Mouse (Mus musculus) ES-Bruce4 (cell line): Measurements from ENCODE around the gene Prss30. TPM values are rescaled to one million over a fixed set of nuclear protein-coding genes. Genes with fewer than 3 reads are reported as not detected.

Experiments
- H3K27ac ChIP-seq: 2 replicates; pipeline ENCODE4 v1.5.1; 2012; ENCODE audit warnings: low read length, inconsistent platforms; ENCODE audit not compliant: insufficient read depth
- H3K27me3 ChIP-seq: 2 replicates; pipeline ENCODE4 v1.6.1; 2012; ENCODE audit warnings: mild to moderate bottlenecking, low read length, inconsistent platforms; ENCODE audit not compliant: control insufficient read depth, poor library complexity, insufficient read depth, severe bottlenecking
- H3K36me3 ChIP-seq: 2 replicates; pipeline ENCODE4 v1.6.1; 2012; ENCODE audit warnings: inconsistent platforms, mild to moderate bottlenecking, low read length, moderate library complexity; ENCODE audit not compliant: control insufficient read depth, poor library complexity, insufficient read depth, severe bottlenecking
- H3K4me1 ChIP-seq: one replicate; pipeline ENCODE4 v1.8.1; 2011; ENCODE audit warnings: low read length; ENCODE audit not compliant: control insufficient read depth, insufficient read depth
- H3K4me3 ChIP-seq: 2 replicates; pipeline ENCODE4 v1.5.1; 2011; ENCODE audit warnings: low read depth, mild to moderate bottlenecking, low read length
- H3K9ac ChIP-seq: 2 replicates; pipeline ENCODE4 v1.6.1; 2012; ENCODE audit warnings: low read depth, mild to moderate bottlenecking, inconsistent platforms; ENCODE audit not compliant: poor library complexity, severe bottlenecking
- H3K9me3 ChIP-seq: replicated peaks from 2 replicates; pipeline ENCODE4 v1.6.1; 2012; ENCODE audit warnings: mild to moderate bottlenecking, low read length, inconsistent platforms; ENCODE audit not compliant: control insufficient read depth, poor library complexity, insufficient read depth, severe bottlenecking
- CTCF ChIP-seq: IDR thresholded peaks from one replicate; pipeline ENCODE4 v1.8.1; 2011; ENCODE audit warnings: low read depth, low read length
- EP300 ChIP-seq: IDR thresholded peaks from 2 replicates; pipeline ENCODE4 v1.6.1; 2011; ENCODE audit warnings: low read depth, low read length; ENCODE audit not compliant: insufficient read depth
- POLR2A ChIP-seq: IDR thresholded peaks from one replicate; pipeline ENCODE4 v1.8.1; 2011; ENCODE audit warnings: low read length; ENCODE audit not compliant: insufficient read depth
- polyA plus RNA-seq: library from polyadenylated mRNA; stranded (reverse); fragments of >200 nt; gene quantifications from 2 replicates; pipeline ENCODE4 v1.2.4, GENCODE M21; 2011; ENCODE audit warnings: low read depth; ENCODE audit not compliant: missing spikeins, insufficient read depth, insufficient read length

The Prss30 gene
- polyA plus RNA-seq, 1 experiment: not detected

GRCm38 (mm10) chr17:23979471-23979870, 895 bp downstream of the Prss30 start:
- Histone ChIP-seq H3K36me3 (no peaks in the 10 kb centered on the region), H3K9ac (no peak overlapping the region), H3K4me1 (no peaks in the 10 kb centered on the region), H3K4me3 (no peak overlapping the region), H3K27ac (no peak overlapping the region), H3K27me3 (no peaks in the 10 kb centered on the region), H3K9me3 (no peaks in the 10 kb centered on the region)
- TF ChIP-seq CTCF (no peak), POLR2A (no peak), EP300 (no peak)

- Histone ChIP-seq H3K27me3 (no peaks in the 10 kb centered on the region), H3K36me3 (no peaks in the 10 kb centered on the region), H3K4me1 (no peaks in the 10 kb centered on the region), H3K4me3 (no peak overlapping the region), H3K27ac (no peak overlapping the region), H3K9me3 (no peaks in the 10 kb centered on the region), H3K9ac (no peak overlapping the region)
- TF ChIP-seq CTCF: no peak
- TF ChIP-seq POLR2A: no peak
- no peak for TF ChIP-seq EP300
Measured at GRCm38 (mm10) chr17:23976665-23977064, 3.7 kb downstream of the Prss30 start.

- H3K9me3 ChIP-seq: no peaks in the 10 kb centered on the region
- TF ChIP-seq EP300 (no peak), CTCF (no peak), POLR2A (no peak)
- no peaks in the 10 kb centered on the region for H3K4me1 ChIP-seq
- no peaks in the 10 kb centered on the region for H3K27me3 ChIP-seq
- H3K9ac ChIP-seq: no peak overlapping the region
- H3K36me3 ChIP-seq: no peaks in the 10 kb centered on the region
- H3K4me3 ChIP-seq: no peak overlapping the region
- H3K27ac ChIP-seq: no peak overlapping the region
Measured at GRCm38 (mm10) chr17:23971315-23971714, 9.1 kb downstream of the Prss30 start.

- TF ChIP-seq CTCF: peak; percentile 93
- no peak for TF ChIP-seq POLR2A
- Histone ChIP-seq H3K27me3 (no peaks in the 10 kb centered on the region), H3K9me3 (no peaks in the 10 kb centered on the region), H3K4me3 (no peak overlapping the region), H3K27ac (no peak overlapping the region), H3K36me3 (no peaks in the 10 kb centered on the region), H3K4me1 (no peaks in the 10 kb centered on the region), H3K9ac (no peak overlapping the region)
Measured at GRCm38 (mm10) chr17:23969231-23969630, 11.1 kb downstream of the Prss30 start.

- H3K27ac ChIP-seq: no peak overlapping the region
- peak; percentile 57 for TF ChIP-seq CTCF
- no peak for TF ChIP-seq EP300
- H3K27me3 ChIP-seq: no peaks in the 10 kb centered on the region
- no peaks in the 10 kb centered on the region for H3K9me3 ChIP-seq
- no peaks in the 10 kb centered on the region for H3K4me1 ChIP-seq
- H3K9ac ChIP-seq: no peak overlapping the region
- H3K36me3 ChIP-seq: no peaks in the 10 kb centered on the region
- H3K4me3 ChIP-seq: no peak overlapping the region
Measured at GRCm38 (mm10) chr17:23968780-23969179, 11.6 kb downstream of the Prss30 start.

GRCm38 (mm10) chr17:23966658-23967401, 13.5 kb downstream of the Prss30 start:
- Histone ChIP-seq H3K9me3 (no peaks in the 10 kb centered on the region), H3K4me3 (no peak overlapping the region)

More at GRCm38 (mm10) chr17:23966658-23967401, 13.5 kb downstream of the Prss30 start:
- no peaks in the 10 kb centered on the region for H3K36me3 ChIP-seq
- no peaks in the 10 kb centered on the region for H3K27me3 ChIP-seq
- H3K4me1 ChIP-seq: no peaks in the 10 kb centered on the region
- no peak overlapping the region for H3K9ac ChIP-seq
- TF ChIP-seq POLR2A (no peak), EP300 (no peak), CTCF (no peak)
- no peak overlapping the region for H3K27ac ChIP-seq
